Mouse (Mus musculus) heart, embryonic 11.5 days (tissue): ENCODE results near the gene Nlk. TPM values are rescaled to one million over a fixed set of nuclear protein-coding genes. Genes with fewer than 3 reads are reported as not detected.
"Not testable (repeated sequence)": the region's sequence is repeated elsewhere in the genome, so short reads cannot be mapped to it uniquely, and the experiment has no call there.

ENCODE experiments used
- ATAC-seq: fragments of 200-750 bp; cut with Nextera tagmentation; replicated peaks from 2 replicates; pipeline ENCODE4 v1.8.0; 2017; ENCODE audit warnings: moderate library complexity; ENCODE audit not compliant: insufficient number of reproducible peaks, low FRiP score, low TSS enrichment
- H3K27ac ChIP-seq: fragments of 300-500 bp; sonication (generic); 2 replicates; pipeline ENCODE4 v1.5.1; 2014; ENCODE audit warnings: mild to moderate bottlenecking, low read depth, low read length
- H3K27me3 ChIP-seq: fragments of 300-500 bp; sonication (generic); 2 replicates; pipeline ENCODE4 v1.6.1; 2014; ENCODE audit warnings: mild to moderate bottlenecking, low read length, mixed read lengths; ENCODE audit not compliant: control insufficient read depth, insufficient read depth
- H3K36me3 ChIP-seq: fragments of 300-500 bp; sonication (generic); 2 replicates; pipeline ENCODE4 v1.6.1; 2014; ENCODE audit warnings: mild to moderate bottlenecking, low read length, moderate library complexity, mixed read lengths; ENCODE audit not compliant: control insufficient read depth, insufficient read depth
- H3K4me1 ChIP-seq: fragments of 300-500 bp; sonication (generic); 2 replicates; pipeline ENCODE4 v1.6.1; 2014; ENCODE audit warnings: low read length; ENCODE audit not compliant: control insufficient read depth, insufficient read depth
- H3K4me2 ChIP-seq: fragments of 300-500 bp; sonication (generic); 2 replicates; pipeline ENCODE4 v1.6.1; 2014; ENCODE audit warnings: mild to moderate bottlenecking, moderate library complexity
- H3K4me3 ChIP-seq: fragments of 300-500 bp; sonication (generic); 2 replicates; pipeline ENCODE4 v1.5.1; 2014; ENCODE audit warnings: low read depth, low read length
- H3K9ac ChIP-seq: fragments of 300-500 bp; sonication (generic); 2 replicates; pipeline ENCODE4 v1.6.1; 2014; ENCODE audit warnings: mild to moderate bottlenecking, low read depth, low read length, moderate library complexity
- H3K9me3 ChIP-seq: fragments of 300-500 bp; sonication (generic); replicated peaks from 2 replicates; pipeline ENCODE4 v1.6.1; 2016; ENCODE audit warnings: low read length; ENCODE audit not compliant: control insufficient read depth
- WGBS: fragments of 180-500 bp; shearing (Covaris S2); extraction: QIAGEN DNeasy Blood & Tissue Kit; methylation state at CpG from one replicate; pipeline ENCODE4 v1.1.7; 2014; ENCODE audit not compliant: insufficient replicate concordance; 5-methylcytosine and 5-hydroxymethylcytosine counted together
- polyA plus RNA-seq: library from polyadenylated mRNA; unstranded; fragments of >200 nt; fragmentation: Nextera tagmentation; extraction: Ambion mirVana; gene quantifications from 2 replicates; pipeline ENCODE4 v1.2.1, GENCODE M21; 2014

Gene Nlk
- polyA plus RNA-seq, 1 experiment from 2014 or later: 16.1 TPM

DNA sequence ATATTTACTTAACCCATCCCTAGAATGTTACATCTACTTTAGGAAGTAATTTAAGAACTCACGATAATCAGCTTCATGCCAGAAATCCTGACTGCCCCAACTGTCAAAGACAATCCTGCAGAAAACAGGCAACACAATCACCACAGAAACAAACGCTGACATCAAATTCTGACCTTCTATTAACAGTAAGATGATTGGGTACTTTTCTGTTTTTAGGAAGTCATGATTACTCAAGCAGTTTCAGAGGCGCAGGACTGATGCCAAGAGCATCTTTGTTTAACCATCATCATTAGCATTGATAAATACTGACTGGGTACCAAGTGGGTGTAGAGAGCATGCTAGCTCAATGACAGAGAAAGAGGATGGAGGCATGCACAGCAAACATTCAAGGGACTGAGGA, 96.7 kb downstream of the Nlk start:
- ATAC-seq: no peak
- 76% methylated on average over 3 of the region's 3 CpGs for WGBS
- H3K4me2 ChIP-seq: no peak overlapping the region
- no peak overlapping the region for H3K9ac ChIP-seq
- H3K36me3 ChIP-seq: no peaks in the 10 kb centered on the region
- H3K4me3 ChIP-seq: no peak overlapping the region
- H3K27ac ChIP-seq: no peak overlapping the region
- H3K4me1 ChIP-seq: no peaks in the 10 kb centered on the region
- no peaks in the 10 kb centered on the region for H3K27me3 ChIP-seq
- H3K9me3 ChIP-seq: no peaks in the 10 kb centered on the region

DNA sequence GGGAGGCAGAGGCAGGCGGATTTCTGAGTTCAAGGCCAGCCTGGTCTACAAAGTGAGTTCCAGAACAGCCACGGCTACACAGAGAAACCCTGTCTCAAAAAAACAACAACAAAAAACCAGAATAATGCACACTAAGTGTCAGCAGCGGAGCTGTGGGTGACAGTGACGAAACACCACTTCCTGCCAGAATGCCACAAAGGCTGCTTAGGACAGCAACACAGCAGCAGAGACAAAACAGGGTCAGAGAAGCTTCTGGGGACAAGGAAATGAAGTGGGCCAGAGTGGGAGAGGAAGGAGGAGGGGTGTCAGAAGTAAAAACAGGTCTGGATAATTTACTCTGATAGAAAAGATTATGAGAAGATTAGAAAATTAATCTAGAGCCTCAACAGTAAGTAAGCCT, 97.1 kb downstream of the Nlk start:
- Histone ChIP-seq H3K36me3 (no peaks in the 10 kb centered on the region), H3K4me3 (no peak overlapping the region), H3K4me2 (no peak overlapping the region), H3K27me3 (no peaks in the 10 kb centered on the region), H3K9me3 (no peaks in the 10 kb centered on the region), H3K9ac (no peak overlapping the region), H3K4me1 (no peaks in the 10 kb centered on the region), H3K27ac (no peak overlapping the region)
- ATAC-seq: no peak
- WGBS: 71% methylated on average over 4 of the region's 4 CpGs

DNA sequence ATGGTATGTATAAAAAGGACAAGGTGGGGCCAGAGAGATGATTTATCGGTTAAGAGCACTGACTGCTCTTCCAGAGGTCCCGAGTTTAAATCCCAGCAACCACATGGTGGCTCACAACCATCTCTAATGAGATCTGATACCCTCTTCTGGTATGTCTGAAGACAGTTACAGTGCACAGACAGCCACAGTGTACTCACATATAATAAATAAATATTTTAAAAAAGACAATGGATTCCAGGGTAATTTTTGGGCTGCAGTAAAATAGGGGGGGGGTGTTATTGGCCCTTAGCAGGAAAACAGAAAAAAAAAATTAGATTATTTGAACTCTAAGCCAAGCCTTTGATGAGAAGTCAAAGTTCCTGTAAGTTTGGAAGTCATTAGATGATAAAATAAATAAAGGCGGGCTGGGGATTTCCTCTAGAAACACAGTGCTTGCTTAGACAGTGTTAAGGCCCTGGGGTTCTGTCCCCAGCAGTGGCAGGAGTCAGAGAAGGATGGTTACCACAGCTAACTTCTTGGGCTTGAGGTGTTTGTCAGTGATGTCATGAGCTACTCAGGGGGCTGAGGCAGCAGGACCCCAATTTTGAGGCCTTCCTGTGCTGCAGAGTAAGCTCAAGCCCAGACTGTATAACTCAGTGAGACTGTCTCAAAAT, 98.3 kb downstream of the Nlk start:
- no peak overlapping the region for H3K4me3 ChIP-seq
- no peak for ATAC-seq
- H3K4me1 ChIP-seq: peaks cover 7% of the 10 kb centered on the region
- no peaks in the 10 kb centered on the region for H3K27me3 ChIP-seq
- no peak overlapping the region for H3K4me2 ChIP-seq
- no peak overlapping the region for H3K27ac ChIP-seq
- WGBS: 72% methylated on average over 3 of the region's 3 CpGs
- no peaks in the 10 kb centered on the region for H3K9me3 ChIP-seq
- H3K36me3 ChIP-seq: no peaks in the 10 kb centered on the region
- H3K9ac ChIP-seq: no peak overlapping the region

DNA sequence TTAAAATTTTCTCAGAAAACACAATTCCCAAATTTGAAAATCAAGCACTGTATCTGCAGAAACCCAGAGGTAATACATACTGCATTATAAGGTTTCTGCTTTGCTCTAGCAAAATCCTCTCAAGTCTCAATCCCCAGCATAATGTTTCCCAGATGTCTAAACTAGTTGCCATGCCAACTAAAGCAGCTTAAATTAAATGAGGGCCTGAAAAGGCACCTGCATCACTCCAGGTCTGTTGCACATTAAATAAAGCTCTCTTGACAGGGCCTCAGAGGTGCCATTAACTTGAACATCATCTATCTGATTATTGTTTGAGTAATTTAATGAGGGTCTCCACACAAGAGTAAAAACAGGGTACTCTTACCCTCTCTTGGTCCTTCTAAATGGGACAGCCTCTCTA, 100.4 kb downstream of the Nlk start:
- Histone ChIP-seq H3K4me1 (peaks cover 7% of the 10 kb centered on the region), H3K27ac (no peak overlapping the region), H3K36me3 (no peaks in the 10 kb centered on the region), H3K4me2 (no peak overlapping the region), H3K9ac (no peak overlapping the region), H3K27me3 (no peaks in the 10 kb centered on the region), H3K4me3 (no peak overlapping the region), H3K9me3 (no peaks in the 10 kb centered on the region)
- ATAC-seq: no peak

DNA sequence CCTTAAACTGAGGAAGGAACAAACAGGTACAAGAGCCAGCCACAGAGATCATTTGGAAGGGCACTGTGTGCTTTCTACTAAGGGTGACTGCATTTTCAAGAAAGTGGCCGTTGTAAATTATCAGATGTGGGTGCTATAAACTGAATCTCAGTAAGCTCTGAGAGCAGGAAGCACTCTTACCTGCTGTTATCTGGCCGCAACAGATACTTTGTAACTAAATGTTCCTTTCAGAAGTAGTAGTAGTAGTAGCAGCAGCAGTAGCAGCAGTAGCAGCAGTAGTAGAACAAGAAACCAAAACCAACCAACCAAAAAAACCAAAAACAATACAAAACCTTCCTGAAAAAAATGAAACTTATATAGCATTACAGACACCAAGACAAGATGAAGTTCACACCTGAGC, 101.4 kb downstream of the Nlk start:
- Histone ChIP-seq H3K27me3 (no peaks in the 10 kb centered on the region), H3K27ac (no peak overlapping the region), H3K9me3 (no peaks in the 10 kb centered on the region), H3K9ac (no peak overlapping the region), H3K4me1 (peaks cover 7% of the 10 kb centered on the region), H3K4me3 (no peak overlapping the region), H3K4me2 (no peak overlapping the region), H3K36me3 (no peaks in the 10 kb centered on the region)
- no peak for ATAC-seq
- 82% methylated on average over 2 of the region's 2 CpGs for WGBS

DNA sequence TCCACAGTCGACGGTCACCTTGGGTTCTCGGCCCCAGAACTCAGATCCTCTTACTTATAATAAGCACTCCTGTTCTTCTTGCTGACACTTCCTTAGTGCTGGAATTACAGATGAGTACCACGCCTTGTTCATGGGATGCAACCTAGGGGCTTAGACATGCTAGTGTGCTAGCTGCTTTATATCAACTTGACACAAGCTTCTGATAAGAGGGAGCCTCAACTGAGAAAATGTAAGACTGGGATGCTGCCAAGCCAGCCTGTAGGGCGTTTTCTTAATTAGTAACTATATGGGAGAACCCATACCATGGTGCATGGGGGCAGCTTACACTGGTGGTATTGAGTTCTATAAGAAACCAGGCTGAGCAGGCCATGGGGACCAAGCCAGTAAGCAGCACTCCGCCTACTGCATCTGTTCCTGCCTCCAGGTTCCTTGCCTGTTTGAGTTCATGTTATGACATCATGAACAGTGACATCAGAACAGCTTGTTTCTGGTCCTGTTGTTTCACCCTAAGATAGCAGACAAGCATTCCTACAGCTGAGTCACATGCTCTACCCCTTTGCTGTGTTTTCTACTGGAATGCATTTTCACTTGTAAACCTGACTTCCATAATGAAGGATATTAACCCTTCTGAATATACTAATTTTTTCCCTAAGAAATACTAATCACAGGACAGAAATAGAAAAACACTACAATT, 102.8 kb downstream of the Nlk start:
- Histone ChIP-seq H3K27me3 (no peaks in the 10 kb centered on the region), H3K36me3 (no peaks in the 10 kb centered on the region), H3K27ac (0 out of 2 replicates have a peak overlapping the region, but pooled peaks have one; percentile 29), H3K9ac (no peak overlapping the region), H3K4me2 (no peak overlapping the region), H3K4me1 (peaks cover 7% of the 10 kb centered on the region), H3K9me3 (no peaks in the 10 kb centered on the region), H3K4me3 (no peak overlapping the region)
- ATAC-seq: no peak
- 59% methylated on average over 6 of the region's 6 CpGs for WGBS

DNA sequence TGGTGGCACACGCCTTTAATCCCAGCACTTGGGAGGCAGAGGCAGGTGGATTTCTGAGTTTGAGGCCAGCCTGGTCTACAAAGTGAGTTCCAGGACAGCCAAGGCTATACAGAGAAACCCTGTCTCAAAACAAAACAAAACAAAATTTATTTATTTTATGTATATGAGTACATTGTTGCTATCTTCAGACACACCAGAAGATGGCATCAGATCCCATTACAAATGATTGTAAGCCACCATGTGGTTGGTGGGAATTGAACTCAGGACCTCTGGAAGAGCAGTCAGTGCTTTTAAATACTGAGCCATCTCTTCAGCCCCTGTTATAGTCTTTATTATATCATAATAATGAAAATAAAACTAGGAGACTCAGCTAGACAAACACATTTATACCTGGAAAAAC, 109.5 kb downstream of the Nlk start:
- not testable (repeated sequence) for H3K27ac ChIP-seq, H3K4me1 ChIP-seq, H3K4me3 ChIP-seq, H3K27me3 ChIP-seq, H3K4me2 ChIP-seq, H3K9ac ChIP-seq, ATAC-seq, H3K9me3 ChIP-seq
- 90% methylated on average over 1 of the region's 1 CpGs for WGBS
- H3K36me3 ChIP-seq: peaks cover 15% of the 10 kb centered on the region

DNA sequence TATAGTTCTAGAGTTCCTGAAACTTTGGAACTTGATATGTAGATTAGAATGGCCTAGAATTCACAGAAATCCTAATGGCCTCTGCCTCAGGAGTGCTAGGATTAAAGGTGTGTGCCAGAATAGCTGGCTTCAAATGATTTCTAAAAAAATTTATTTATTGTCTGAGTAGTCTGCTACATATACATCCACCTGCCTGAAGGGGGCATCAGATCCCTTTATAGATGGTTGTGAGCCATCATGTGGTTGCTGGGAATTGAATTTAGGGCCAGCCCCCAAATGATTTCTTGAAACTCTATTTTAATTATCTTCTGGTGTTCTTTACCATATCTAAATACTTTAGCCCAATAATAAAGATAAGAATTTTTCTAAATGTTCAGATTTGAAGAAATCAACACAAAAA, 111.1 kb downstream of the Nlk start:
- H3K4me2 ChIP-seq: no peak overlapping the region
- no peak overlapping the region for H3K4me3 ChIP-seq
- ATAC-seq: no peak
- H3K36me3 ChIP-seq: peaks cover 15% of the 10 kb centered on the region
- no peak overlapping the region for H3K9ac ChIP-seq
- no peaks in the 10 kb centered on the region for H3K9me3 ChIP-seq
- no peaks in the 10 kb centered on the region for H3K27me3 ChIP-seq
- no peak overlapping the region for H3K27ac ChIP-seq
- H3K4me1 ChIP-seq: no peaks in the 10 kb centered on the region; the same call in 1 of the 2 replicates

DNA sequence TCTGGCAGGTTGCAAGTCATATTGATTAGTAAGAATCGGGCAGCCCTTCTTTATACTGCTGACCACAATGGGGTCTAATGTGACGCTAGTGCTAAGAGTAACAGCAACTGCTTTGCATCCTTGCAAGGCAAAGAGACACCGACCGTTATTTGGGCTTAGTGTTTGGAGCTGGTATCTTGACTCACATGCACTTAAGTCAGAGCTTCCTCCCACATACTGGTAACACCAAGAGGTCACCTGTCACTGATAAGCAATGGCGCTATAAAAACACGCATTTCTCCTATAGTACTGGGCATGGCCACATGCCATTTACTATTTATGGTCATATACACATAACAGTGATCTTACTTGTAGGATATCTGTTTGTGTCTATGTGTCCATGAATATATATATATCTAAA, 114.3 kb downstream of the Nlk start:
- WGBS: 69% methylated on average over 6 of the region's 6 CpGs
- no peak overlapping the region for H3K27ac ChIP-seq
- H3K4me2 ChIP-seq: no peak overlapping the region
- ATAC-seq: no peak
- H3K27me3 ChIP-seq: no peaks in the 10 kb centered on the region
- peaks cover 19% of the 10 kb centered on the region for H3K36me3 ChIP-seq
- H3K4me3 ChIP-seq: no peak overlapping the region
- H3K4me1 ChIP-seq: no peaks in the 10 kb centered on the region
- H3K9me3 ChIP-seq: no peaks in the 10 kb centered on the region
- H3K9ac ChIP-seq: no peak overlapping the region
